Mouse (Mus musculus) central nervous system, embryonic 11.5 days (tissue): ENCODE data around the gene Itga7. TPM values are rescaled to one million over a fixed set of nuclear protein-coding genes. Genes with fewer than 3 reads are reported as not detected.

Experiments used
- polyA plus RNA-seq: library from polyadenylated mRNA; depleted of rRNA; stranded (reverse); fragments of >200 nt; gene quantifications from 2 replicates; pipeline ENCODE4 v1.2.3, GENCODE M21; 2012; rRNA removed

Itga7 gene
- polyA plus RNA-seq, result 3.0 and 4.4 TPM in 2 replicates

DNA sequence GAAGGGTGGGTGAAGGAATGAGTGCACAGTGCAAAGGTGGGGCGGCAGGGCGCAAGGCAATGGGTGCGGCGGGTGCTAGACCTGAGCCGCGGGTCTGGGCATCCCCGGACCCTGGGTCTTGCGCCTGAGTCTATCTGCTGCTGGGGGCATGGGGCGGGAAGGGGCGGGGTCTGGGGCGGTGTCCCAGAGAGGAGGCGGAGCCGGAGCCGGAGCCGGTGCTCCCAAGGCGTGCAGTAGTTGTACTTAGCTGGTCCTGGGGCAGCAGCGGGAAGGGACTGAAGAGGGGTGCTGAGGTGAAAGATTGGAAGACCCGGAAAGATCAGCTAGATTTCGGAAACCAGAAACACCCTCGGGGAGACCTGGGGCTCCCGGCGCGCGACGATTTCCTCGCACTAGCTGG is at the start of gene Itga7:
Gene Itga7 (plus strand): TSS at position 245 of the 400 bp plus-strand sequence.

DNA sequence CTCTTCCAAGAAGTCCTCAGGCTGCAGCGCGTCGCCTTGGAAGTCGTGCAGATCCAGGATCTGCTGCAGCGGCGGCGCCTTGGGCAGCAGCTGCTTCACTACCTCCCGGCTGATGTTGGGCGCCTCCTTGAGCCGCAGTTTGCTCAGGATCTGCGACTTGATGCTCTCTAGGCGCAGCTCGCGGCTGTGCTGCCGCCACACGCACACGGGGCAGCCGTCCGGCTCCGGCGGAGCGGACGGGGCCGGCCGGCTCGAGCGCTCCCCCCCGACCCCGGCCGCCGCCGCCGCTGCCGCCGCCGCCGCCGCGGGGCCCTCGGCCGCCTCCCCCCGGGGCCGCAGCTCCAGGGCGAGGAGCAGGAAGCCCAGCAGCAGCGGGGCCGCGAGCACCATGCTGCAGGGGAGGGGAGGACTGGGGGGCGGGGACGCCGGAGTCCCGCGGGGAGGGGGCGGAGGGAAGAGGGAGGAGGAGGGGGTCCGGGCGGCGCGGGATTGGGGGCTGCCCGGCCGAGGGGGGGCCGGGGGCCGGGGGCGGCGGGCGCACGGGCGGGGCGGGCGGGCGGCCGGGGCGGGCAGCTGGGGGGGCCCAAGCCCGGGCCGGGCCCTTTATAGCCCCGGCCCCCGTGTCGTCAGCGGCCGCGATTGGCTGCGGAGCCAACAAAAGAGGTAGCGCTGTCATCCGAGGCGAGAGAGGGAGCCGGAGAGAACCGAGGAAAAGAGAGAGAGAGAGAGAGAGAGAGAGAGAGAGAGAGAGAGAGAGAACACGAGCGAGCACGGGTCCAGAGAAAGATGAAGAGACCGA is 42.1 kb upstream of the Itga7 start, which contains the start of gene Gdf11:
Gene Gdf11 (minus strand): TSS at position 423 of the 799 bp plus-strand sequence.

DNA sequence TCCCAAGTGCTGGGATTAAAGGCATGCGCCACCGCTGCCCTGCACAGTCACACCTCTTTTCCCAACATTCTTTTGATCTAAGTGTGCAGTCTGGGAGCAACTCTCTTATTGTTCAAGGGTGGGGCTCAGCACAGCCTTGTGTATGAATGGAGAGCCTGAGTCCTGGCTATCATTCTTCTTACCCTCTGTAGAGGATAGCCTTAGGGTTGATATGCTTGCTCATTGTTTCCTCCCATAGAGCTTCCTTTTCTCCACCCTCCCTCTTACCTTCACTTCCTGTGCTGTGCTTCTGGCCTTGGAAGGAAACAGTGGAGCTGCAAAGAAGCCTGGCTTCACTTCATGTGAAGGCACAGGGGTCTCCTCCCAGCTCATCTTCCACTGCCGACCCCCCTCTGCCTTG is 32.9 kb upstream of the Itga7 start, which contains the start of gene Cd63:
Gene Cd63 (plus strand): TSS at position 292 of the 400 bp plus-strand sequence.

DNA sequence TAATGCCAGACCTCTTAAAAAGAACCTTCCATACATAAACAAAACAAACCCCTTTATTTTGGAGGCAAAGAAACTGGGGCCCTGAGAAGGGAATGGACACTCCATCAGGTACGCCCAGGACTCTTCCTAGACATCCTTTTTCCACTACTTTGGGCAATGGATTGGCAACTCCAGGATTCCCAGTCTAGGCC is 10.9 kb upstream of the Itga7 start, which contains the start of gene Rdh5:
Gene Rdh5 (minus strand): TSS at position 67 of the 191 bp plus-strand sequence.

DNA sequence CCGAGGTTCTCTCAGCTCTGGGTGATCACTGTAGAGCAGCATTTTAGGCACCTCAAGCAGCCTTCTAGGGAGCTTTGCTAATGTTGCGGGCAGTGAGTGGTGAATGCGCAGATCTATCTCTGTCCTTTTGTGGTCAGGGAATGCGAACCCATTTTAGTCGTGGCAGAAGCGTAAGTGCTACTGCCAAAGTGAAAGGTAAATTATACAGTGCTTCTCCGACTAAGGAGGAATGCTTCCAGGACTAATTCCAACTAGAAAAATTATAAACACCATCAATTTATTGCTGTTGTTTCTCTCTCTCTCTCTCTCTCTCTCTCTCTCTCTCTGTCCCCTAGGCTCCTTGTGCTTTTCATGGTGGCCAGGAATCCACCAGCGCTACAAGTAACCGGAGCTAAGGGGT is 9.7 kb upstream of the Itga7 start, which contains the start of gene Bloc1s1:
Gene Bloc1s1 (minus strand): TSS at position 101 of the 400 bp plus-strand sequence.

DNA sequence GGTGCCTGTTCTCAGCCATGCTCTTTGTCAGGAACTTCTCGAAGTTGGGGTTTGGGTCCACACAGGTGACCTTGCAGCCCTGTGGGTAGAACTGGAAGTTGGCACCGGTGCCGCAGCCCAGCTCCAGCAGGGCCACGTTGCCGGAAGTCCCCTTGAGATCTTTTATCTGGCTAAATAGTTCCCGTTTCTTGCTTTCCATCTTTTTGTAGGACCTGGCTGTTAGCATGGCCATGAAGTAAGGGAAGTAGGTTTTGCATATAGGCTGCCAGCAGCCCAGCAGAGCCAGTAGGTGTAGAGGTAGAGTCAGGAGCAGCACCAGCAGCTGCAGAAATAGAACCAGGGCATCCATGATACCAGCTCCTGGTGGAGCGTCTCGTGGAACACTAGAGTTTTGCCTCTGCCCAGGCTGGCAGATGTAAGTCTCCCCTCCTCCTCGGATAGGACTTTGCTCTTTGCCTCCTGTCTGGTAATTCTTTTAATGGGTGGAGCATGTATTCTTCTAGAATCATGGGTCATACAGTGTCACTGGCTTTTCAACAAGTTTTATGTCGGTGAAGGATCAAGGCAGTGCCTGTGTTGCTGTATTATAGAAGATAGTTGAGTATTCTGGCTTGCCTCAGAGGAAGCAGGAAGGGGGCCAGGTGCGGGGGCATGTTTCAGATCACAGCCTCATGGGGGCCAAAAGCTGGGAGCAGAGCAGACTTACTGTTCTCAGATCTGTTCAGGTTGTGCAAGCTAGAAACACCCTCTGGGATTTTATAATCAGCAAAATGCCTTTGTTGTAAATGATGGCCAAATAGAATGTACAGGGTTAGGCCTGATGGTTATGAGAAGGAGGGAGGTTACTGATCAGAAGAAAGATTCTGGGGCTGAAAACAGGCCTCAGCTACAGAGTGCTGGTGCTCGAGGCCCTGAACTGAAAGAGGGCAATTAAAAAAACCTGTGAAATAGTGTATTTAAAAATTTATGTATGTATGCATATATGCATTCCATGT is 27.3 kb downstream of the Itga7 start, which contains the start of gene Mettl7b:
Gene Mettl7b (minus strand): TSS at position 399 of the 995 bp plus-strand sequence.

GRCm38 (mm10) chr10:128989131-128989530 is 55.5 kb downstream of the Itga7 start, which contains the start of gene Olfr9:
Gene Olfr9, plus strand, starts transcription at chr10:128989431.

Other genes starting within 250 kb of the Itga7 start
- gene Rab5b, start 237.6 kb upstream of the Itga7 start, polyA plus RNA-seq, result 46.7 and 74.5 TPM in 2 replicates
- 2.6 TPM in 2 replicates for gene Pmel, start 229.6 kb upstream of the Itga7 start, polyA plus RNA-seq
- 66.7 and 98.8 TPM in 2 replicates for gene Cdk2, start 228.8 kb upstream of the Itga7 start, polyA plus RNA-seq
- 6.9 and 8.4 TPM in 2 replicates for gene Dgka, start 189.0 kb upstream of the Itga7 start, polyA plus RNA-seq
- 67.9 and 89.4 TPM in 2 replicates for gene Pym1, start 185.9 kb upstream of the Itga7 start, polyA plus RNA-seq
- 0.63 and 0.98 TPM in 2 replicates for gene Mmp19, start 142.9 kb upstream of the Itga7 start, polyA plus RNA-seq
- gene Dnajc14, start 129.8 kb upstream of the Itga7 start, polyA plus RNA-seq, result 31.5 and 33.5 TPM in 2 replicates
- gene Tmem198b, start 129.4 kb upstream of the Itga7 start, polyA plus RNA-seq, result 20.1 and 26.3 TPM in 2 replicates
- gene Sarnp, start 116.5 kb upstream of the Itga7 start, polyA plus RNA-seq, result 179 and 285 TPM in 2 replicates
- 28.3 and 45.2 TPM in 2 replicates for gene Ormdl2, start 112.2 kb upstream of the Itga7 start, polyA plus RNA-seq
- 17.2 and 21.7 TPM in 2 replicates for gene Gdf11, start 42.1 kb upstream of the Itga7 start, polyA plus RNA-seq
- gene Cd63, start 32.8 kb upstream of the Itga7 start, polyA plus RNA-seq, result 82.1 and 143 TPM in 2 replicates
- gene Rdh5, start 10.9 kb upstream of the Itga7 start, polyA plus RNA-seq, result 14.8 and 16.9 TPM in 2 replicates
- gene Bloc1s1, start 9.8 kb upstream of the Itga7 start, polyA plus RNA-seq, result 223 and 301 TPM in 2 replicates
- 0.04 TPM in 1 of 2 replicates, not detected in the other for gene Mettl7b, start 27.2 kb downstream of the Itga7 start, polyA plus RNA-seq
- gene Olfr9, start 55.6 kb downstream of the Itga7 start, polyA plus RNA-seq, result not detected in 2 replicates
- not detected in 2 replicates for gene Olfr763, start 77.0 kb downstream of the Itga7 start, polyA plus RNA-seq
- gene Olfr764-ps1, start 106.1 kb downstream of the Itga7 start, polyA plus RNA-seq, result not detected in 2 replicates
- not detected in 2 replicates for gene Olfr765, start 116.2 kb downstream of the Itga7 start, polyA plus RNA-seq
- not detected in 2 replicates for gene Olfr766-ps1, start 135.2 kb downstream of the Itga7 start, polyA plus RNA-seq
- gene Olfr767, start 149.1 kb downstream of the Itga7 start, polyA plus RNA-seq, result not detected in 2 replicates
- gene Olfr768, start 165.6 kb downstream of the Itga7 start, polyA plus RNA-seq, result not detected in 2 replicates
- gene Olfr769, start 184.0 kb downstream of the Itga7 start, polyA plus RNA-seq, result not detected in 2 replicates
- not detected in 2 replicates for gene Olfr770, start 205.2 kb downstream of the Itga7 start, polyA plus RNA-seq
- not detected in 2 replicates for gene Olfr771, start 230.9 kb downstream of the Itga7 start, polyA plus RNA-seq
- gene Olfr772, start 244.1 kb downstream of the Itga7 start, polyA plus RNA-seq, result not detected in 2 replicates